Mouse (Mus musculus): ENCODE data around the gene Vwa1. TPM values are rescaled to one million over a fixed set of nuclear protein-coding genes. Genes with fewer than 3 reads are reported as not detected.

The Vwa1 gene
- polyA plus RNA-seq, 1 experiment from 2014 or later, result 14.8 TPM

GRCm38 (mm10) chr4:155735788-155736187 lies 38.7 kb downstream of the Vwa1 start:
- no peaks in the 10 kb centered on the region for H3K9me3 ChIP-seq (replicated peaks; ENCODE audit: low read length)
- peak overlapping the region; percentile 87 for H3K4me2 ChIP-seq (ENCODE audit: low read length)
- ATAC-seq (replicated peaks; ENCODE audit: low FRiP score, low read depth) (no peak), DNase-seq (ENCODE audit: low spot score) (no peak)
- peak overlapping the region; percentile 84 for H3K9ac ChIP-seq (ENCODE audit: low read depth, low read length)
- no peak for TF ChIP-seq CTCF (IDR thresholded peaks at IDR 0.05; ENCODE audit: low read depth)
- H3K4me3 ChIP-seq (replicated peaks; ENCODE audit: low read depth, low read length), result peak overlapping the region; percentile 84
- no peaks in the 10 kb centered on the region for H3K27me3 ChIP-seq (ENCODE audit: insufficient read depth, low read length)
- peak overlapping the region; percentile 89; the same call in 1 of the 2 replicates for H3K27ac ChIP-seq
- peaks cover 13% of the 10 kb centered on the region; the same call in 1 of the 2 replicates for H3K36me3 ChIP-seq (ENCODE audit: insufficient read depth, low read length)
- WGBS, result 58% methylated on average over 5 of the region's 5 CpGs
- peaks cover 6% of the 10 kb centered on the region; the same call in 1 of the 2 replicates for H3K4me1 ChIP-seq (replicated peaks; ENCODE audit: insufficient read depth, low read length)

- Histone ChIP-seq H3K4me1 (replicated peaks; ENCODE audit: insufficient read depth, low read length) (peaks cover 6% of the 10 kb centered on the region; the same call in 1 of the 2 replicates), H3K4me3 (replicated peaks; ENCODE audit: low read depth, low read length) (peak overlapping the region; percentile 84), H3K27me3 (ENCODE audit: insufficient read depth, low read length) (no peaks in the 10 kb centered on the region), H3K9ac (ENCODE audit: low read depth, low read length) (peak overlapping the region; percentile 84), H3K9me3 (replicated peaks; ENCODE audit: low read length) (no peaks in the 10 kb centered on the region), H3K36me3 (ENCODE audit: insufficient read depth, low read length) (peaks cover 8% of the 10 kb centered on the region; the same call in 1 of the 2 replicates), H3K4me2 (ENCODE audit: low read length) (peak overlapping the region; percentile 87), H3K27ac (peak overlapping the region; percentile 89)
- DNase-seq (ENCODE audit: low spot score), result peak; percentile 53
- peak; percentile 61 for ATAC-seq (replicated peaks; ENCODE audit: low FRiP score, low read depth)
- TF ChIP-seq CTCF (IDR thresholded peaks at IDR 0.05; ENCODE audit: low read depth), result no peak
- 2% methylated on average over 62 of the region's 79 CpGs for WGBS
Observed at GRCm38 (mm10) chr4:155734951-155735702, 39.4 kb downstream of the Vwa1 start.

- H3K9ac ChIP-seq (ENCODE audit: low read depth, low read length), result peak within 1 kb of the TSS; percentile 84
- DNase-seq (ENCODE audit: low spot score) (peak; percentile 97), ATAC-seq (replicated peaks; ENCODE audit: low FRiP score, low read depth) (peak; percentile 90)
- peak within 1 kb of the TSS; percentile 87 for H3K4me2 ChIP-seq (ENCODE audit: low read length)
- H3K27me3 ChIP-seq (ENCODE audit: insufficient read depth, low read length), result no peaks in the 10 kb centered on the region
- peaks cover 2% of the 10 kb centered on the region; the same call in 1 of the 2 replicates for H3K36me3 ChIP-seq (ENCODE audit: insufficient read depth, low read length)
- no peak for TF ChIP-seq CTCF (IDR thresholded peaks at IDR 0.05; ENCODE audit: low read depth)
- under 1% methylated on average over 32 of the region's 35 CpGs for WGBS
- H3K4me1 ChIP-seq (replicated peaks; ENCODE audit: insufficient read depth, low read length), result peaks cover 6% of the 10 kb centered on the region; the same call in 1 of the 2 replicates
- H3K4me3 ChIP-seq (replicated peaks; ENCODE audit: low read depth, low read length), result peak within 1 kb of the TSS; percentile 84
- no peaks in the 10 kb centered on the region for H3K9me3 ChIP-seq (replicated peaks; ENCODE audit: low read length)
- peak within 1 kb of the TSS; percentile 89 for H3K27ac ChIP-seq
Observed at GRCm38 (mm10) chr4:155734350-155734941, 40.1 kb downstream of the Vwa1 start, which contains the start of gene Tmem240. Gene Tmem240, plus strand, starts transcription at chr4:155734800.

GRCm38 (mm10) chr4:155733267-155733666 lies 41.2 kb downstream of the Vwa1 start:
- H3K27me3 ChIP-seq (ENCODE audit: insufficient read depth, low read length), result no peaks in the 10 kb centered on the region
- no peaks in the 10 kb centered on the region for H3K9me3 ChIP-seq (replicated peaks; ENCODE audit: low read length)
- H3K27ac ChIP-seq, result no peak overlapping the region
- no peak for DNase-seq (ENCODE audit: low spot score)
- WGBS, result 91% methylated on average over 10 of the region's 10 CpGs
- H3K4me2 ChIP-seq (ENCODE audit: low read length), result no peak overlapping the region
- H3K9ac ChIP-seq (ENCODE audit: low read depth, low read length), result no peak overlapping the region
- peaks cover 6% of the 10 kb centered on the region; the same call in 1 of the 2 replicates for H3K4me1 ChIP-seq (replicated peaks; ENCODE audit: insufficient read depth, low read length)
- no peak for TF ChIP-seq CTCF (IDR thresholded peaks at IDR 0.05; ENCODE audit: low read depth)
- H3K4me3 ChIP-seq (replicated peaks; ENCODE audit: low read depth, low read length), result no peak overlapping the region
- H3K36me3 ChIP-seq (ENCODE audit: insufficient read depth, low read length), result peaks cover 2% of the 10 kb centered on the region; the same call in 1 of the 2 replicates
- ATAC-seq (replicated peaks; ENCODE audit: low FRiP score, low read depth), result no peak

- ATAC-seq (replicated peaks; ENCODE audit: low FRiP score, low read depth) (no peak), DNase-seq (ENCODE audit: low spot score) (no peak)
- H3K4me1 ChIP-seq (replicated peaks; ENCODE audit: insufficient read depth, low read length), result no peaks in the 10 kb centered on the region
- 87% methylated on average over 2 of the region's 2 CpGs for WGBS
- no peak overlapping the region for H3K27ac ChIP-seq
- no peaks in the 10 kb centered on the region for H3K27me3 ChIP-seq (ENCODE audit: insufficient read depth, low read length)
- no peak overlapping the region for H3K4me2 ChIP-seq (ENCODE audit: low read length)
- no peak for TF ChIP-seq CTCF (IDR thresholded peaks at IDR 0.05; ENCODE audit: low read depth)
- no peak overlapping the region for H3K4me3 ChIP-seq (replicated peaks; ENCODE audit: low read depth, low read length)
- peaks cover 4% of the 10 kb centered on the region; the same call in 1 of the 2 replicates for H3K36me3 ChIP-seq (ENCODE audit: insufficient read depth, low read length)
- H3K9ac ChIP-seq (ENCODE audit: low read depth, low read length), result no peak overlapping the region
- H3K9me3 ChIP-seq (replicated peaks; ENCODE audit: low read length), result no peaks in the 10 kb centered on the region
Observed at GRCm38 (mm10) chr4:155727993-155728392, 46.5 kb downstream of the Vwa1 start.

GRCm38 (mm10) chr4:155721668-155722083 lies 52.8 kb downstream of the Vwa1 start:
- peak; percentile 45 for DNase-seq (ENCODE audit: low spot score)
- no peaks in the 10 kb centered on the region for H3K36me3 ChIP-seq (ENCODE audit: insufficient read depth, low read length)
- no peaks in the 10 kb centered on the region for H3K4me1 ChIP-seq (replicated peaks; ENCODE audit: insufficient read depth, low read length)
- no peaks in the 10 kb centered on the region for H3K27me3 ChIP-seq (ENCODE audit: insufficient read depth, low read length)
- H3K9me3 ChIP-seq (replicated peaks; ENCODE audit: low read length), result no peaks in the 10 kb centered on the region
- no peak overlapping the region for H3K4me2 ChIP-seq (ENCODE audit: low read length)
- WGBS, result 51% methylated on average over 4 of the region's 4 CpGs
- no peak overlapping the region for H3K4me3 ChIP-seq (replicated peaks; ENCODE audit: low read depth, low read length)
- TF ChIP-seq CTCF (IDR thresholded peaks at IDR 0.05; ENCODE audit: low read depth), result peak; percentile 79
- no peak overlapping the region for H3K27ac ChIP-seq
- H3K9ac ChIP-seq (ENCODE audit: low read depth, low read length), result no peak overlapping the region
- no peak for ATAC-seq (replicated peaks; ENCODE audit: low FRiP score, low read depth)

Small RNA genes within 50 kb of the gene (microRNA-seq; reads per million reads assigned to microRNA genes)
- not detected for gene Gm27743

Other genes with a start within 250 kb of the Vwa1 start
- gene Nadk, start 212.3 kb downstream of the Vwa1 start, polyA plus RNA-seq (2015; fragmentation: Nextera tagmentation; extraction: Ambion mirVana), result 76.8 and 83.0 TPM in 2 replicates
- 6.4 and 6.6 TPM in 2 replicates for gene Slc35e2, start 173.3 kb downstream of the Vwa1 start, polyA plus RNA-seq (2015; fragmentation: Nextera tagmentation; extraction: Ambion mirVana)
- gene Cdk11b, start 149.8 kb downstream of the Vwa1 start, polyA plus RNA-seq (2015; fragmentation: Nextera tagmentation; extraction: Ambion mirVana), result 60.0 and 65.4 TPM in 2 replicates
- gene Gm10563, start 129.3 kb downstream of the Vwa1 start, polyA plus RNA-seq (2015; fragmentation: Nextera tagmentation; extraction: Ambion mirVana), result not detected in 2 replicates
- gene Mmp23, start 121.3 kb downstream of the Vwa1 start, polyA plus RNA-seq (2015; fragmentation: Nextera tagmentation; extraction: Ambion mirVana), result 77.2 and 80.3 TPM in 2 replicates
- 19.6 and 21.0 TPM in 2 replicates for gene Mib2, start 105.5 kb downstream of the Vwa1 start, polyA plus RNA-seq (2015; fragmentation: Nextera tagmentation; extraction: Ambion mirVana)
- 9.1 and 12.1 TPM in 2 replicates for gene Fndc10, start 80.4 kb downstream of the Vwa1 start, polyA plus RNA-seq (2015; fragmentation: Nextera tagmentation; extraction: Ambion mirVana)
- gene Ssu72, start 69.9 kb downstream of the Vwa1 start, polyA plus RNA-seq (2015; fragmentation: Nextera tagmentation; extraction: Ambion mirVana), result 151 and 159 TPM in 2 replicates
- 0.47 and 0.68 TPM in 2 replicates for gene Tmem240, start 39.9 kb downstream of the Vwa1 start, polyA plus RNA-seq (2015; fragmentation: Nextera tagmentation; extraction: Ambion mirVana)
- 92.1 and 92.2 TPM in 2 replicates for gene Atad3a, start 13.6 kb downstream of the Vwa1 start, polyA plus RNA-seq (2015; fragmentation: Nextera tagmentation; extraction: Ambion mirVana)
- 0.16 and 0.22 TPM in 2 replicates for gene Tmem88b, start 11.2 kb upstream of the Vwa1 start, polyA plus RNA-seq (2015; fragmentation: Nextera tagmentation; extraction: Ambion mirVana)
- 0.28 and 0.29 TPM in 2 replicates for gene Ankrd65, start 15.7 kb upstream of the Vwa1 start, polyA plus RNA-seq (2015; fragmentation: Nextera tagmentation; extraction: Ambion mirVana)
- gene Mrpl20, start 28.2 kb upstream of the Vwa1 start, polyA plus RNA-seq (2015; fragmentation: Nextera tagmentation; extraction: Ambion mirVana), result 283 and 294 TPM in 2 replicates
- 103 and 109 TPM in 2 replicates for gene Ccnl2, start 37.8 kb upstream of the Vwa1 start, polyA plus RNA-seq (2015; fragmentation: Nextera tagmentation; extraction: Ambion mirVana)
- gene Aurkaip1, start 56.6 kb upstream of the Vwa1 start, polyA plus RNA-seq (2015; fragmentation: Nextera tagmentation; extraction: Ambion mirVana), result 169 and 171 TPM in 2 replicates
- 100 and 111 TPM in 2 replicates for gene Mxra8, start 65.0 kb upstream of the Vwa1 start, polyA plus RNA-seq (2015; fragmentation: Nextera tagmentation; extraction: Ambion mirVana)
- 9.9 and 16.6 TPM in 2 replicates for gene Dvl1, start 72.7 kb upstream of the Vwa1 start, polyA plus RNA-seq (2015; fragmentation: Nextera tagmentation; extraction: Ambion mirVana)
- 0.18 TPM in 2 replicates for gene Tas1r3, start 88.7 kb upstream of the Vwa1 start, polyA plus RNA-seq (2015; fragmentation: Nextera tagmentation; extraction: Ambion mirVana)
- 14.8 and 17.2 TPM in 2 replicates for gene Cptp, start 94.7 kb upstream of the Vwa1 start, polyA plus RNA-seq (2015; fragmentation: Nextera tagmentation; extraction: Ambion mirVana)
- 40.3 and 45.7 TPM in 2 replicates for gene Ints11, start 94.8 kb upstream of the Vwa1 start, polyA plus RNA-seq (2015; fragmentation: Nextera tagmentation; extraction: Ambion mirVana)
- gene Pusl1, start 117.1 kb upstream of the Vwa1 start, polyA plus RNA-seq (2015; fragmentation: Nextera tagmentation; extraction: Ambion mirVana), result 33.8 and 38.0 TPM in 2 replicates
- gene Acap3, start 117.1 kb upstream of the Vwa1 start, polyA plus RNA-seq (2015; fragmentation: Nextera tagmentation; extraction: Ambion mirVana), result 8.2 and 8.4 TPM in 2 replicates
- 99.7 and 108 TPM in 2 replicates for gene Ube2j2, start 169.1 kb upstream of the Vwa1 start, polyA plus RNA-seq (2015; fragmentation: Nextera tagmentation; extraction: Ambion mirVana)
- 113 and 116 TPM in 2 replicates for gene C1qtnf12, start 187.6 kb upstream of the Vwa1 start, polyA plus RNA-seq (2015; fragmentation: Nextera tagmentation; extraction: Ambion mirVana)
- gene B3galt6, start 218.0 kb upstream of the Vwa1 start, polyA plus RNA-seq (2015; fragmentation: Nextera tagmentation; extraction: Ambion mirVana), result 14.3 and 14.5 TPM in 2 replicates
- 178 and 183 TPM in 2 replicates for gene Sdf4, start 218.2 kb upstream of the Vwa1 start, polyA plus RNA-seq (2015; fragmentation: Nextera tagmentation; extraction: Ambion mirVana)
- gene Tnfrsf4, start 239.1 kb upstream of the Vwa1 start, polyA plus RNA-seq (2015; fragmentation: Nextera tagmentation; extraction: Ambion mirVana), result 0.70 and 0.88 TPM in 2 replicates

All from kidney, postnatal 0 days (tissue).